Mouse (Mus musculus) spleen, adult 12 weeks (tissue): Measurements from ENCODE around the gene Psmd9.
A peak's percentile ranks its signal among the peaks of the same experiment; 100 is the strongest.

Experiments used
- DNase-seq: peaks from one replicate; pipeline ENCODE4 v3.0.0; 2022; ENCODE audit warnings: low spot score

Gene Psmd9

DNA sequence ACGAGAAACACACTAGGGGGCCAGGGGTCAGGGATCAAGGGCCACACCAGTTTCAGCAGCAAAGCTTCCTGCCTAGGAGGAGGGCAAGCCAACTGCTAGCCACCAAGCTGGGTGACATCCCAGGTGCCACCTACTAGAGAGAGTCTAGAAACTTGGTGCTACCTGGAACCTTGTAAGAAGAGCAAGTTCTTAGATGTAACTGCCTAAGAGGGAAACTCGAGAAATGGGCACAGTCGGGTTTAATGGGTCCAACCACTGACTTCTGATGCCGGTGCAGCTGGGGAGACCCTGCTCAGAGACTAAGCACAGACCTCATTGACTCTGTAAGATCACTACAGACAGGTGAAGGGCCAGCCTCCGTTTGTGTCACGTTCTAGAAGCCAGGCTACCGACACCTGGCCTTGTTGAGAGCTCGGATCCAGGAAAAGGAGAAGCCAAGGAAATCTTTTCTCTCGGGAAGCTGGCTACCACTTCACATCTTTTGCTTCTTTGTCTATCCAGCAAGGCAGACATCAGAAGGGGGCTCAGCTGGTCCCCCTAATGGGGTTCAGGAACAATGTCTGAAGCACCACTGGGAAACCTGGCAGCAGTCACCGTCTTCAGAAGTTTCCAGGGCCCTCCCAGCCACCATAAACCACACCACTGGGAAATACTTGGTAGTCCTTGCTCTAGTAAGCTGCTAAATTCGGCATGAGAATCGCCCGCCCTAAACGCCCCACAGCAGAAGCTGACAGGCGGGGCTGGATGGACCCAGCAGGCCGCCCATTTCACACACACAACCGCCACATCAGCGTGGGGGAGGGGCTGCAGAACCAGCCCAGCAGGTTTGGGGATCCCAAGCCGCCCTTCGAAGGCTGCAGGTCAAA, 31.9 kb upstream of the Psmd9 start:
- peak; percentile 67 for DNase-seq

DNA sequence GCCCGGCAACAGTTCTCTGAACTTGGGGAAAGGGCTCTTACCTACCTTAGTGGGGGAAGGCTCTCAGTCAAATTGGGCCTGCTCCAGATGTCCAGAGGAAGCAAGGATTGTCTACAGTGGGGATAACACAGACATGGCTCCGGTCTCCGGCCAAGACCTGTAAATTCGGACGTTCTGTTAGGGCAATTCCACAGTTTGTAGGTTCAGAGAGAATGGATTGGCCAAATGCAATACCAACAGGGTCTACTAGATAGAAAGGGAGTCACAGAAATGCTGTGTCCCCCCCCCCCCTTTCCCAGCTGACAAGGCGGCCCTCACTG, 31.3 kb upstream of the Psmd9 start:
- DNase-seq = no peak

GRCm38 (mm10) chr5:123138230-123138911, 30.8 kb upstream of the Psmd9 start:
- peak; percentile 45 for DNase-seq

- DNase-seq = peak; percentile 76
Measured at GRCm38 (mm10) chr5:123138953-123139721, 30.1 kb upstream of the Psmd9 start.

- DNase-seq = no peak
Measured at GRCm38 (mm10) chr5:123139722-123140627, 29.2 kb upstream of the Psmd9 start.

DNA sequence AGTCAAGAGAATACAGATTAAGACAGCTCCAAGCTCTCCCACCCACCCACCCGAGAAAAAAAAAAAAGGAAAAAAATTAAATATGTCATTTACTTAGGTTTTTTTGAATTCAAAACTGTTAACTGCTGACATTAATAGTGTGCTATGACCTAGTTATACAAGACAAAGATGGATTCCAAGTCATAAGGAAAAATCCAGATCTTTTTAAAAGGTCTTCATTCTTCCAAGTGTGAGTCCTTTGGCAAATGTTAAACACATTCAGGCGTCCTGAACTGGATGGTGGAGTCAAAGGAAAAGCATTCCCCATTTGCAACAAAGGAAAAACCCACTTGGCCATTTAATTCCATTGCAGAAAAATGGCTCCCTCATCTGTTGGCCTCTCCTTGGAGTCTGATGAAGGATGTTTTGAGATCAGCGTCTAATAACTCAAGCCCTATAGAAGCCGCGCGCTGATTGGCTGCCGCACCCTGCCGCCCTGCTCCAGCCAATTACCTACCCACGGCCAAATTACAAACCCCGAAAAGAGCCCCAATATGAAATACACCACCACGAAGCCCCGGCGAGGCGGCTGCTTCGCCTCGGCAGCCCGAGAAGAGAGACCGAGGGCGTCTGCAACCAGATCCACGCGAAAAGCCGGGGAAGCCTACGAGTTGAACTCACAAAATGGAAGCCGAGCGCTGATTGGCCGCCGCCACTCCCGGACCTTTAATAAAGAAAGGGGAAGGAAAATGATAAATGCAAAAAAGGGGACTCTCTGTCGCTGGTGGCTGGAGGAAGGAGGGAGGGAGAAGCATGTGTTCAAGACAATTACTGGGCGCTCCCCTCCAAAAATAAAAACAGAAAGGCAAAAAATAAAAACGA, 28.3 kb upstream of the Psmd9 start:
- DNase-seq = peak; percentile 88

GRCm38 (mm10) chr5:123141555-123142160, 27.6 kb upstream of the Psmd9 start:
- no peak for DNase-seq

DNA sequence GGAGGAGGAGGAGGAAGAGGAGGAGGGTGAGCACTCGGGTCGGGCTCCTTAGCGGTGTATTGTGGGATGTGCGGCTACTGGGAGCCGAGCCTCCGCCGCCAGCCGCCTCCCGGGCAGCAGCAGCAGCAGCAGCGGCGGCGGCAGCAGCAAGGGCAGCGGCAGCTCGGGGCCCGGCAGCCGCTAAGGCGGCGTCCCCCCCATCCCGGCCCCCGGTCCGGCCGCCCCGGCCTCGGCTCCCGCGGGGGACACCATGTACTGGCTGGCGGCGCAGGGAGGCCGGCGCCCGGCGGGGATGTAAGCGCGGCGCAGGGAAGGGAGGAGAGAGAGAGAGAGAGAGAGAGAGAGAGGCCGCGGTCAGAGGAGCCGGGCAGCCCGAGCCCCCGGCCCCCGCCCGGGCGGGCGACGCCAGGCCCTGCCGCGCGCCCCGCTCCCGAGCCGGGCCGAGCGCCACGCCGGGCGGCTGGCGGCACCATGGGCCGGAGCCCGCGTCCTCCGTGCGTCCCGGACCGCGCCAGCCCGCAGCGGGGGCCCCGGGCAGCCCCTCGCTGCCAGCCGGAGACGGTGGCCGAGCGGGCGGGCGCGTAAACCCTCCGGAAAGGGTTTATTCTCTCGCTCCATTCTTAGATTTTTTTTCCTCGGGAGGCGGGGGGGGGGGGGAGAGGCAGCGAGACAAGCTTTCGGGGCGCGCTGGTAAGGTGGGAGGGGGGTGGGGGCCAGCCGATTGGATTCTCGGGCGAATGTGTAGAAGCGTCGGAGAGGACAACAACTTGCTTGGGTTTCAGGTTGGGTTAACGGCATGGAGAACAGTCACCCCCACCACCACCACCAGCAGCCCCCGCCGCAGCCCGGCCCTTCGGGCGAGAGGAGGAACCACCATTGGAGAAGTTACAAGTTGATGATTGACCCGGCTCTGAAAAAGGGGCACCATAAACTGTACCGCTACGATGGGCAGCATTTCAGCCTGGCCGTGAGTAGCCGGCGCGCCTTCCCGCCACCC, 26.8 kb upstream of the Psmd9 start, which contains the start of gene Setd1b:
TSS of gene Setd1b (plus strand) at position 33 of the 997 bp plus-strand sequence.
- DNase-seq = no peak

GRCm38 (mm10) chr5:123143251-123143970, 25.8 kb upstream of the Psmd9 start:
- no peak for DNase-seq

GRCm38 (mm10) chr5:123143971-123144745, 25.1 kb upstream of the Psmd9 start:
- DNase-seq = no peak

- DNase-seq = no peak
Measured at GRCm38 (mm10) chr5:123144746-123145590, 24.2 kb upstream of the Psmd9 start.

DNA sequence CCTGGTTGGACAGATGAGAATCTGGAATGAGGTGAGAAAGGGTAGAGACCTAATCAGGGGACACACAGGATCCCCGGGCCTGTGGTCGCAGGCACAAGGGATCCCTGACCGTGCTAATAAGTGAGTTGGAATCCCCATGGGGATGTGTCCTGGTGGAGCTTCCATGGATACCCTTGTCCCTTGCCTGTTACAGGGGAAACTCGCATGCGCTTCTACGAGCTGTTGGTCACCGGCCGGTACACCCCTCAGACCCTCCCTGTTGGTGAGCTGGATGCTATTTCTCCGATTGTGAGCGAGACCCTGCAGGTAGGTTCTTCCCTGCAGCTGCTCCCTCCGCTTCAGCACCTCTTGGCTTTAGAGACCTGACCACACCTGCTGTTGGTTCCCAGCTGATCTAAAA, 22.9 kb upstream of the Psmd9 start:
- no peak for DNase-seq

- DNase-seq = no peak
Measured at GRCm38 (mm10) chr5:123147569-123147968, 21.6 kb upstream of the Psmd9 start.

- DNase-seq = no peak
Measured at GRCm38 (mm10) chr5:123148073-123148722, 21.0 kb upstream of the Psmd9 start.

- peak; percentile 85 for DNase-seq
Measured at GRCm38 (mm10) chr5:123149451-123150400, 19.5 kb upstream of the Psmd9 start.
